Mouse (Mus musculus): ENCODE measurements around the gene Hyal6.

DNA sequence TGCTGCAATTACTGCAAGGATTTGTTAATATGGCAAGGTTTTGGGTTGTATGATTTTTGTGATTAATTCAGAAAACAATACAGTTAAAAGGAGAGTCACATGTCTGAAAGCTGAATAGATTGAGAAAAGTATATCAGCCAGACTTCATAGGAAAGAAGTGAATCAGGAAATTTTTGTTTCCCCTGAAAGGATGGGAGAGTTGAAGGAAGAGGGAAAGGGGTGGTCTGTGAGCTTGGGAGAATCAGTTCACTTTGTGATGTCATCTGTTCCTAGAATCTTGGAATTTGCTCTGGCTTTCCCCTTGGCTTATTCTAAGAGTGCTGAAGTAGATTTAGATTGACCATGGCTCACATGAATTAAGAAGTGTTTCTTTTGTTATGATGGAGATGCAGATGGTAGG is 57.8 kb downstream of the Hyal6 start, which contains the start of gene Spam1:
- TF ChIP-seq CTCF (IDR thresholded peaks at IDR 0.05; ENCODE audit: extremely low read depth, insufficient read depth, low read length) (no peak), POLR2A (IDR thresholded peaks at IDR 0.05; ENCODE audit: extremely low read depth, insufficient read depth, low read length) (no peak)

All from cortical plate, adult 2 months (tissue).